Comparison of ENCODE assay signal across 10 mouse cellular contexts in genomic region chr8:91132731-91133130, GRCm38 (mm10).
A peak's percentile ranks its signal among the peaks of the same experiment; 100 is the strongest.
DNase-seq lines count a peak whose midpoint lies in the region; ATAC-seq lines count a peak whose summit lies in the region.
"Had no signal": no experiment of that assay in that cellular context is flagged by ENCODE, and none has a peak within 500 bp of the region (broad histone marks: within the 10 kb centered on the region; RNA-seq: fewer than 3 reads in every experiment).

No protein-coding gene starts in this region.

- DNase-seq in heart, adult 8-10 months (ENCODE audit: low spot score): no peak
- no peak for DNase-seq in midbrain, embryonic 11.5 days (ENCODE audit: low spot score, missing footprints)
- no peak for DNase-seq in ovary, postnatal 14 days (ENCODE audit: low spot score)
- no peak for DNase-seq in spleen, postnatal 14 days (ENCODE audit: low spot score in 2 of 2)
- no peak for DNase-seq in frontal cortex, postnatal 25 days (ENCODE audit: low spot score in 2 of 2)
- DNase-seq: cerebellum, adult 11-12 months had no signal

- peaks cover 16% of the 10 kb centered on the region for H3K4me1 ChIP-seq in heart, embryonic 13.5 days
- peaks cover 5% of the 10 kb centered on the region for H3K4me1 ChIP-seq in brown adipose tissue, adult 24 weeks (ENCODE audit: control insufficient read depth, insufficient read depth, insufficient read length, low read length)
- H3K4me1 ChIP-seq in hindbrain, embryonic 12.5 days: peaks cover 11% of the 10 kb centered on the region
- peaks cover 15% of the 10 kb centered on the region for H3K4me1 ChIP-seq in midbrain, embryonic 11.5 days (ENCODE audit: control insufficient read depth, insufficient read depth, low read length)

- WGBS in heart, embryonic 13.5 days: 68% methylated on average over 4 of the region's 4 CpGs
- 81% methylated on average over 4 of the region's 4 CpGs for WGBS in hindbrain, embryonic 12.5 days
- 83% methylated on average over 4 of the region's 4 CpGs for WGBS in midbrain, embryonic 11.5 days

- no peak for ATAC-seq in heart, embryonic 13.5 days (ENCODE audit: extremely low read depth, insufficient number of reproducible peaks, low FRiP score, low TSS enrichment)
- no peak for ATAC-seq in hindbrain, embryonic 12.5 days (ENCODE audit: low FRiP score)
- ATAC-seq in midbrain, embryonic 11.5 days (ENCODE audit: low FRiP score): no peak

- H3K9me3 ChIP-seq in heart, embryonic 13.5 days: no peaks in the 10 kb centered on the region
- H3K9me3 ChIP-seq in hindbrain, embryonic 12.5 days (replicated peaks): no peaks in the 10 kb centered on the region
- no peaks in the 10 kb centered on the region for H3K9me3 ChIP-seq in midbrain, embryonic 11.5 days (ENCODE audit: control insufficient read depth, low read length)
- H3K9me3 ChIP-seq: G1E had no signal

- H3K36me3 ChIP-seq in heart, embryonic 13.5 days: peaks cover 32% of the 10 kb centered on the region
- H3K36me3 ChIP-seq in hindbrain, embryonic 12.5 days: peaks cover 20% of the 10 kb centered on the region
- peaks cover 2% of the 10 kb centered on the region; the same call in 1 of the 2 replicates for H3K36me3 ChIP-seq in midbrain, embryonic 11.5 days (ENCODE audit: control insufficient read depth, insufficient read depth, low read length)

- H3K27me3 ChIP-seq in heart, embryonic 13.5 days (replicated peaks): no peaks in the 10 kb centered on the region
- H3K27me3 ChIP-seq in hindbrain, embryonic 12.5 days: no peaks in the 10 kb centered on the region
- no peaks in the 10 kb centered on the region for H3K27me3 ChIP-seq in midbrain, embryonic 11.5 days (ENCODE audit: control insufficient read depth, insufficient read depth, low read length)

- no peak overlapping the region for H3K27ac ChIP-seq in heart, embryonic 13.5 days (replicated peaks)
- H3K27ac ChIP-seq in brown adipose tissue, adult 24 weeks (replicated peaks; ENCODE audit: low read depth, low read length): no peak overlapping the region
- no peak overlapping the region for H3K27ac ChIP-seq in hindbrain, embryonic 12.5 days
- H3K27ac ChIP-seq in midbrain, embryonic 11.5 days (ENCODE audit: low read depth, low read length): no peak overlapping the region

- peak overlapping the region; percentile 84 for H3K4me3 ChIP-seq in heart, embryonic 13.5 days
- peak overlapping the region; percentile 72; the same call in 1 of the 2 replicates for H3K4me3 ChIP-seq in brown adipose tissue, adult 24 weeks (ENCODE audit: insufficient read depth, low read depth, low read length)
- H3K4me3 ChIP-seq in hindbrain, embryonic 12.5 days: peak overlapping the region; percentile 88
- H3K4me3 ChIP-seq in midbrain, embryonic 11.5 days (ENCODE audit: low read depth, low read length): peak overlapping the region; percentile 85

- H3K4me2 ChIP-seq in heart, embryonic 13.5 days: peak overlapping the region; percentile 78
- peak overlapping the region; percentile 88 for H3K4me2 ChIP-seq in hindbrain, embryonic 12.5 days (replicated peaks)
- H3K4me2 ChIP-seq in midbrain, embryonic 11.5 days: peak overlapping the region; percentile 72

- peak overlapping the region; percentile 87 for H3K9ac ChIP-seq in heart, embryonic 13.5 days
- no peak overlapping the region for H3K9ac ChIP-seq in hindbrain, embryonic 12.5 days
- H3K9ac ChIP-seq in midbrain, embryonic 11.5 days (ENCODE audit: low read length): no peak overlapping the region
